Mouse (Mus musculus) cerebellum, postnatal 4 days (tissue): ENCODE results near the gene Adamts20.

Experiments
- DNase-seq, 2 experiments: peaks; one replicate each; pipeline ENCODE4 v3.0.0; 2022; ENCODE audit warnings: low spot score in 2 of 2, mixed read lengths in 1 of 2

The Adamts20 gene

DNA sequence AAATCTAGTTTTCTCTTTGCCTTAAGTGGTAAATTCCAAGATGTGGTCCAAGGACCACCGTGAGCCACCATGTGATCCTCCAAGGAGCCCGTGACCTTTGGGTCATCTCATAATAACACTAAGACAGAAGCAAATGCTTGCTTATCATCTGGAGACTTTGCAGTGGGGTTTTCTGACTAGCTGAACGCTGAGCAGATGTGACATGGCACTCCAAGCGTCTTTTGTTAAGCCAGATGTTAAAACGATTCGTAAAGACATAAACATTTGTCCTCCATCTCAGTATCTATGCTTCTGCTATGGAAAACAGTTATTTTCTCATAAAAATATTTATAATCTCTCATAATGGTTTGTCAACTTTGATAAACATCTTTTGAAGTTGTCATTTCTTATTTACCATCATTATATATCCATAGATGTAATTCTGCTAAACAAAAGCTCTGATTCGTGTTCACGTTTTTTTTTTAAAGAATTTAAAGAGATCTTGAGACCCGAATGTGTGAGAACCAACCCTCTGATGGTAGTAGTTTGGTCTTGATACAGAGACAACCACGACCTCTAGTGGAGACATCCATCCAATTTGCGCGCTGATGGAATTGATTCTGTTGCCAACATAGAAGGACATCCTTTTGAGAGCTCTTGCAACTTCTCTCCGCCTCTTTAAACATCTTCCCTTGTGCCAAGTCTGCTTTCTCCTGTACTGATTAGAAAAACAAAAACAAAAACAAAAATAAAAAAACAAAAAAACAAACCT lies 212.1 kb downstream of the Adamts20 start:
- peak in 1 of 2 experiments; percentile 35 for DNase-seq

DNA sequence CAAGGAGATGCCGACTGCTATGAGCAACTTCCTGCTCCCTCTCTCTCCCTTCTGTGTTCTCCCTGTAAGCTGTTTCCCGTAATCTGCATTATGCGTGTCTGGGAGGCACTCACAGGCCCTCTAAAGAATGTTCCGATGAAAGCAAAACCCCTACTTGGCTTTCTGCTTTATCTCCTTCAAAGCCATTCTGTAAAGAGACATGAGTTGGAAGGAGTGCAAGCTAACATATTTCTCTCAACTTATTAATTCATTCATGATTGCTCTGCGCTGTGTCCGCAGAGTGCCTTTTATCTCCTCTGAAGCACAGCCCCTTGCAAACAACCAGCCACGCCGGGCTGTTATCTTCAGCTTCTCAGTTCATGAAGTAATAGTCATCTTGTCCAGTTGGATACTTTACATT lies 215.5 kb downstream of the Adamts20 start:
- DNase-seq, result no peak

DNA sequence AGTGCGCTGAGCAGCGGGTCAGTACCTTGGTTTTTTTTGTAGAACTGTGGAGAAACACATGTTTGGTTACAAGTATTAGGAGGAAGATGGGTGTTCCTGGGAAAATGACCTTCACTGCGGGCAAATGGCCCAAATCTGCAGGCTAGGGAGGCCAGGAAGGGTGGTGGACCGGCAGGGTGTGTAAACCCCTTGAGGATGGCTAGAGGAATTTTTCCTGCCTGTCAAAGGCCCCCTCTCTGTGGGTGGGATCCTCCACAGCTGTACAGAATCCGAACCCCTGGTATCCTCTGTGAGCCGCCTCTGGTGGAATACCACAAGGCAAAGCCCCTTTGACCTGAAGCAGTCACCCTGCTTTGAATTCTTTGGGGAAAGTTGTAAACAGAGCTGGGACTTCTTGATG lies 216.8 kb downstream of the Adamts20 start:
- no peak for DNase-seq

DNA sequence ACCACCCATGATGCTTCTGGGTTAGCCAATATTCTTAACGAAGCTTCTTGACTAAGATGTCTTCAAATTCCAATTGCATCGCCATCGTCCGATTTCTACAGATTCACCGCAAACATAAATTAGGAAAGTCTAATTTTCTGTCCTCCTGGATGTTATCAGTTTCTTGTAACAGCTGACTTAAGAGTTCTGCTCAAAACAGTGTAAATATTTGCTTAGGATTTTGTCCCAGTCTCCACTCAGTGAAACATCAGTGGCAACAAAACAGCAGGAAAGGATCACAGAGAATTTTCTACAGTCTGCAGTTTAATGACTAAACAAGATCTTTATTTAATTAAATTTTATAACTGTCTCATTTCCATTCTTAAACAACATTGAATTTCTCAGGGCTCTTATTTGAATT lies 218.5 kb downstream of the Adamts20 start:
- DNase-seq, result no peak

DNA sequence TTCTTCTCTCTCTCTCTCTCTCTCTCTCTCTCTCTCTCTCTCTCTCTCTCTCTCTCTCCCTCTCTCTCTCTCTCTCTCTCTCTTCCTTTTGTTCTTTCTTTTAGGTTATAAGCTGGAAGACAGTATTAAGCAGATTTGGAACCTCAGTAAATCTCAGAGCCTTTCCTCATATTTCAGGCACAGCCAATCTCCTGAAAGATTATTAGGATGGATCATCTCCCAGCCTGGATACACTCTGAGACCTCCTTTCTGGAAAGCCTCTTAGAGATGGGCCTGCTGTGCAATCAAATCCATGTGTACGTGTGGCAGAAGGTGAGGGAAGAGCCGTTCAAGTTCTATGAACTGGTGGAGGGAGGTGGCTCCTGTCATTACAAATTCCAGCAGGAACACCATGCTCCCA lies 220.9 kb downstream of the Adamts20 start:
- DNase-seq, result no peak

DNA sequence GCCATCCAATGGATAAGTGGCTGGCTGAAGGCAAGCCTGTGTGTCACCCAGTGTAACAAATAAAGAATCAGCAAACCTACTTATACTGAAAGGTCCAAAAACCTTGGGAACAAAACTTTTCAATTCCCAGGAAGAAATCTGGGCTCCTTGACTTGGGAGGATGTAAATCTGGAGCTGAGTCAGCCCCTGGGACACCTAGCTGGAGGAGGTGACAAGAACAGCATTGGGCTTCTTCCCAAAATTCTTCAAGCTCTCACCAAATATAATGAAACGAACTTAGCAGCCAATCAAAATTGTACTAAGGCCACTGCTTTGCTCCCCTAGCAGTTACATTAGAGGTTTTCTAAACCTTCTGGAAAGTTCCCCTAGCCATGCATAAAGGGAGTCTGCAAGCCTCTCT lies 223.1 kb downstream of the Adamts20 start:
- DNase-seq, result no peak

DNA sequence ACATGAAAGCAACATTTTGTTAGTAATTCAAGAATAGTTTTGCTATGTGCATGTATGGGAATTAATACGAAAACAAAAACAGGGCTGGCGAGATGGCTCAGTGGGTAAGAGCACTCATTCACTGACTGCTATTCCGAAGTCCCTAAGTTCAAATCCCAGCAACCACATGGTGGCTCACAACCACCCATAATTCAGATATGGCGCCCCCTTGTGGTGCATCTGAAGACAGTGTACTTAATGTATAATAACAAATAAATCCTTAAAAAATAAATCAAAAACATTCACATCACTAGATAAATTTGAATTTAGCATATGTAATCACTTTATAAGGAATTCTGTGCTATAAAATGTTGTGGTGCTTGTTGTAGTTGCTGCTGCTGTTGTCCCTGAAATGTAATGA lies 225.6 kb downstream of the Adamts20 start:
- DNase-seq, result no peak

DNA sequence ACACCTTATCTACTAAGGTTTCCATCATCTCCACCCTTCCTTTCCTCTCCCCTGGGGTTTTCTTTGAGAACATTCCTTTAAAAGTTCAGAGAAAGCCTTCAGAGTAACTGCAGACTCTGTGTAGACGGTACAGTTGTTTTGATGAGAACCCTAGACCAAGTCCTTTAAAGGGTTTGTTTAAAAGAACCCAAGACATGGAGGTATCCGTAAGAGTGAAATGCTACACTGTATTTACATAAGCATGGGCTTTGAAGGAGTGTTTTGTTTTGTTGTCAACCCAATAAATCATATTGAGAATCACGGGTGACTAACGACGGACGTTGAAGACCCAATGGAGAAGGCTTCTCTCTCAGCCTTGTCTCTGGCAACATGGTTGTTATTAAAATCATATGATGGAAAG lies 226.1 kb downstream of the Adamts20 start:
- no peak for DNase-seq

DNA sequence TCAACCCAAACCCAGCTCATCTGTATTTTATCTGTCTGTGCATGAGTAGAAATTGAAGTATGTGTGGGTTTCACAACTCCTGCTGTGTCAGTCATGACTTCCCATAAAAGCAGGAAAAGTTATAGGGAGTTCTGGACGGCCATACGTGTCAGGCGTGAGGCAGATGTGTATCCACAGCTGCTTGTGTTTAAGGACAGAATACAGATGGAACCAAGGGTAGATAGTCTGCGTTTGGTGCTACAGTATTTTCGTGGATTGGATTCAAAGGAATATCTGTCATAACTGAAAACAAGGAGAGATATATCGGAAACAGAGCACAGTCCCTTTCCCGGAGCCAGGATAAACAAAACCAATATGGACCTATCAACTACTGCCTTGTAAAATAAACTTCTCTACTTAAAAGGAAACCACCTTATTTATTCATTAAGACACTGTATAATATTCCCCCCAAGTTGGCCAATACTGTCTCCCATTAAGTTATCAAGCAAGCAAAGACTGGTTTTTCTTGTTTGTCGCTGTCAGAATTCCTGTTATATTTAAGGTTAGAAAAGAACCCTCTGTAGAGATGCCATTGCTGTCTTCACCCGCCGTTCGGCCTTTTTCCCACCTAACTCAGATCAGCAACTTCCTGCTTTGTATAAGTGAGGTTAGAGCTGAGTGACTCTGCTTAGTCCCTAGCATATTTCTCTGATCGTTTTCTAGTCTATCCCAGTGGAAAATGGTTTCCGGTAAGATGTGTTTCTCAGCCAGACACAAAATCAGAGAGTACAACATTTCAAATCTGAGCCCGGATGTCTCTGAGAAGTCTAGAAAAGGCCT lies 227.0 kb downstream of the Adamts20 start:
- DNase-seq, result no peak

DNA sequence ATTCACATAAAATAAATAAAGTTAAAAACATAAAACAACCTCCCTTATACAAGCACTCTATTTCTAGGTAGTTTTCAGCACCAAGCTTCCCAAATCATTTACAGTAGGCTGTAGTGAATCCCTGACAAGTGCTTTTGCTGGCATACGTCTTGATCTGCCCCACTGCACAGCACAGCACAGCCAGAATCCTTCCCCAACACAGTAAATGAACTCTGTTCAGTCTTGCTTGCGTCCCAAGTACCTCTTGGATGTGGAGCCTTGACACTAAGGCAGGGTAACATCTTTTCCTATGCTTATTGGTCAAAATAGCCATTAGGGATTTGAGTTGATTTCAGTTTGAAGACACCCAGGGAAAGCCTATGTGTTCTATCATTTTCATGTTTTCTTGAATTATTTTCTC lies 228.5 kb downstream of the Adamts20 start:
- DNase-seq, result no peak

DNA sequence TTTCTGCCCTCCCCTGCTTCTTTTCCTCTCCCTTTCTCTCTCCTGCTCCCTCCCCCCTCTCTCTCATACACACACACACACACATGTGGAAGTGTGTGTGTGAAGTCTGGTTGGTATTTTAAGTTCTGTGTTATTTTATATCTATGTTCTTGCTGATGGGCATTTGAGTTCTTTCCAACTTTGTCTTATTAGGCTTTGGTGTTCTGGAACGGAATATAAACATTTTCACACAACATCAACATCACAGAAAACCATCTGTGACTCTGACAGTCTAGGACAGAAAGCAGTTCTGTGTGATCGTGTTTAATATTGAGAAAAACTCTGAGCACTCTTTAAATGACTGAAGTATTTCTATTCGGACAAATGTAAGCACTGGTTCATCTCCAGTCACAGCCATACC lies 229.1 kb downstream of the Adamts20 start:
- no peak for DNase-seq

DNA sequence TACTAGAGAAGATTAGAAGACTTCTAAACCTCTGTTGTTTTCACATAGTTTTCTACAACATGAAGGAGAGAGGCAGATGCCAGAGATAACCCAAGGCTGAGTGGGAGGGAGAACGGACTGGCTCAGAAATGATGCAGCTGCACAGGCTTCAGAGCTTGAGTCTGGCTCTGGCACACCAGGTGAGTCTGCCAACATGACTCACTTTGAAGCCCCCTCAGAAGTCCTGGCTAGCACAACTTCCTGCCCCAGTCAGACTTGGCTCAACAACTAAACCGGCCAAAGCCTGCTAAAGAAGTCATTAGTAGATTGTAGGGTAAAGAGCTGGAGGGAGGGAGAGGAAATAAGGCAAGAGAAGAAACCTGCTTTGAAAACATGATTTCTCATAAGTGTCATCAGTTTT lies 230.0 kb downstream of the Adamts20 start:
- no peak for DNase-seq

DNA sequence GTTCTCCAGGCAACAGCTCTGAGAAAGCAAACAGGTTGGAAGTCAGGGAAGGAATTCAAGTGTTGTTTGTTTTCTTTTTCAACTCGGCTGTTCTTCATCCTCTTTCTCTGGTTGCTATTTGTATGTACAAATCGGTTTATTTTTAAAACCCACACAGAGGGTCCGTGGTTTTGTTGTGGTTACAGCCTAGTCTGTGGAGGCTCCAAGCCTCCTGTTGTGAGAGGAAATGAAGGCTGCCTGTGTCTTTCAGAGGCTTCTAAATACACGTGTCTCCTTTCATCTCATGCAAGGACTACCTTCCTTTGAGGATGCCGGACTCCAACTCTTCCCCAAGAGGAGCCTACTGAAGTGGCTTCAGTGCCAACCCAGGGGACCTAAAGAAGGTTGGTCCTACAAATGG lies 234.0 kb downstream of the Adamts20 start:
- DNase-seq, result no peak

DNA sequence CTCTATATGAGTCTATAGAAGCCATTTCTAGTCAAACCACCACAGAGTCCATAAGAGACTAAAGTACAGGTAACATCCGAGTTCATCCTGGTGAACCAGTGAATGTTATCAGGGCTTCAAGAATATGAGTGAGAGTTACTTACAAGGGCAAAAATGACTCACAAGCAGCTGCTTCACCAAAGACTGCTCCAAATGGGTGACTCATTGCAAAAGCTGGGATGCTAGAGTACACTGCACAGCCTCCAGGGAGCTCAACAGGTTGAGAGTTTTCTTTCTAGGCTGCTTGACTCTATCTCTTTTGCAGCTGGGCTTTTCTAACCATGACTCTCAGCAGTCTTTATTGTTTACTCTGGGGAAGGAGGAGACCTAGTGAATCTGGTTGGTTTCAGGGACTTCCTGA lies 237.8 kb downstream of the Adamts20 start:
- no peak for DNase-seq

DNA sequence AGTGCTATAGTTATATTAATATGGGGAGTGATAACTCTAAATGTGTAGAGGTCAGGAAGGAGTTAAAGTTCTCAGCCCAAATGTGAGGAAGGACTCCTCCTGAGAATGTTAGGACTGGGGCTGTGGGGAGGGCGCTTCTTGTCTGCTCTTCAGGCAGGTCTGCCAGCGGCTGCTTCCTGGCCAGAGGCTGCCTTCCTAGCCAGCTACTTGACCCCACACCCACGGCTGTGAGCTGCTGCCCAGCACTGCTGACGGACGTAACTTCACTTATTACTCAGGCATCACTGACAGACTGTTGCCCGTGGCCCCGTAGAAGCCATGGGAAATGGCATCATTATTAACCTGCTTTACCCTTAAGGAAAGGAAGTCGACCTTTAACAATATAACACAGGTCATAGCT lies 242.1 kb downstream of the Adamts20 start:
- no peak for DNase-seq

DNA sequence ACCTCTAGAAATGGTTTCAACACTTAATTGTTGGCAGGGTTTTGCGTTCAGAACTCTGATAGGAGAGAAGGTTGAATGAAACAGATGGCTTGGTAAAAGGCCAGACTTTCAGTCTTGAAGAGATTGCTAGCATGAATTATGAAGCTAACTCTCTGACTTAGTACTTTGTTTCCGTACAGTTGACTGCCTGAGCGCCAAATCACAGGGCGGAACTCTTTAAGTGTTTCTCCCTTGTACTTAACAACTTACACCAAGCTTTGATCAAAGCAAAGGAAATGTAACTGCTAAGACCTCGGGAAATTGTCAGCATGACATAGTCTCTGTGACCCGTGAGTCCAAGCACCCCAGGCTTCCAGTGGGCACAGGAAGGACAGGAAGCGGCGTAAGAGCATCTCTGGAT lies 244.5 kb downstream of the Adamts20 start:
- no peak for DNase-seq
